Mouse (Mus musculus): ENCODE data around the gene Saysd1. TPM values are rescaled to one million over a fixed set of nuclear protein-coding genes. Genes with fewer than 3 reads are reported as not detected.
"Not testable (repeated sequence)": the region's sequence is repeated elsewhere in the genome, so short reads cannot be mapped to it uniquely, and the experiment has no call there.

Gene Saysd1
- polyA plus RNA-seq, 1 experiment from 2014 or later: 18.4 TPM

DNA sequence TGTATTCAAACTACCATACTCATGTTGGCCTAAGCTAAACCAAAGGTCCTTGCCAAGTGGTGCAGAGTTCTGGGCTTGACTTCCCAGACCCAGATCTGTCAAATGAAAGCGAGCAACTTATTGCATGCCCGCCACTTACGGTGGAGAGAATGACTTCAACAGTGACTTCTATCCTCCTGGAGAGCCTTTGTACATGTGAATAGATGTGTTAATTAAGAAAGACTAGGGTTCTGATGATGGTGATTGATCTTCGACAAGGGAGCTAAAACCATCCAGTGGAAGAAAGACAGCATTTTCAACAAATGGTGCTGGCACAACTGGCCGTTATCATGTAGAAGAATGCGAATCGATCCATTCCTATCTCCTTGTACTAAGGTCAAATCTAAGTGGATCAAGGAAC lies 110.9 kb downstream of the Saysd1 start:
- DNase-seq (ENCODE audit: low spot score); ATAC-seq; H3K4me1 ChIP-seq (ENCODE audit: control insufficient read depth, insufficient read depth, low read length); H3K36me3 ChIP-seq (ENCODE audit: control insufficient read depth, insufficient read depth, low read length); H3K9me3 ChIP-seq (replicated peaks; ENCODE audit: control insufficient read depth, low read length); H3K27me3 ChIP-seq (replicated peaks; ENCODE audit: control insufficient read depth, insufficient read depth, low read length); H3K9ac ChIP-seq (ENCODE audit: low read length); H3K27ac ChIP-seq (ENCODE audit: low read depth, low read length); H3K4me2 ChIP-seq (ENCODE audit: low read length); H3K4me3 ChIP-seq (ENCODE audit: low read depth, low read length): not testable (repeated sequence)
- 95% methylated on average over 7 of the region's 7 CpGs for WGBS

Other genes starting within 250 kb of the Saysd1 start
- 423 and 429 TPM in 2 replicates for gene Gng2, start 160.9 kb downstream of the Saysd1 start, polyA plus RNA-seq (2014; fragmentation: Nextera tagmentation; extraction: Ambion mirVana)
- 2.5 and 3.1 TPM in 2 replicates for gene Kcnk5, start 43.3 kb upstream of the Saysd1 start, polyA plus RNA-seq (2014; fragmentation: Nextera tagmentation; extraction: Ambion mirVana)
- gene Kcnk16, start 130.7 kb upstream of the Saysd1 start, polyA plus RNA-seq (2014; fragmentation: Nextera tagmentation; extraction: Ambion mirVana): not detected in 2 replicates
- 11.1 and 14.7 TPM in 2 replicates for gene Nudt13, start 156.2 kb upstream of the Saysd1 start, polyA plus RNA-seq (2014; fragmentation: Nextera tagmentation; extraction: Ambion mirVana)
- 56.9 and 58.6 TPM in 2 replicates for gene Ecd, start 209.6 kb upstream of the Saysd1 start, polyA plus RNA-seq (2014; fragmentation: Nextera tagmentation; extraction: Ambion mirVana)
- 37.0 and 40.8 TPM in 2 replicates for gene Fam149b, start 209.6 kb upstream of the Saysd1 start, polyA plus RNA-seq (2014; fragmentation: Nextera tagmentation; extraction: Ambion mirVana)

All from forebrain, embryonic 14.5 days (tissue).